Mouse (Mus musculus) thymus, adult 2 months (tissue): ENCODE results near the gene Scyl2. TPM values are rescaled to one million over a fixed set of nuclear protein-coding genes. Genes with fewer than 3 reads are reported as not detected.

Experiments used
- DNase-seq: peaks from one replicate; pipeline ENCODE4 v3.0.0; 2021
- H3K27ac ChIP-seq: fragments of 200-500 bp; 2 replicates; pipeline ENCODE4 v1.5.1; 2012; ENCODE audit warnings: low read length, control low read depth; ENCODE audit not compliant: control insufficient read depth, insufficient read depth
- H3K27me3 ChIP-seq: fragments of 200-500 bp; 2 replicates; pipeline ENCODE4 v1.6.1; 2012; ENCODE audit warnings: mild to moderate bottlenecking, low read length, moderate library complexity, mixed read lengths; ENCODE audit not compliant: control insufficient read depth, insufficient read depth
- H3K36me3 ChIP-seq: fragments of 200-500 bp; 2 replicates; pipeline ENCODE4 v1.6.1; 2012; ENCODE audit warnings: mild to moderate bottlenecking, low read length, moderate library complexity; ENCODE audit not compliant: control insufficient read depth, insufficient read depth
- H3K4me1 ChIP-seq: fragments of 200-500 bp; replicated peaks from 2 replicates; pipeline ENCODE4 v1.6.1; 2012; ENCODE audit warnings: low read length; ENCODE audit not compliant: control insufficient read depth, insufficient read depth
- H3K4me3 ChIP-seq: fragments of 200-500 bp; 2 replicates; pipeline ENCODE4 v1.5.1; 2012; ENCODE audit warnings: mild to moderate bottlenecking, low read length, control low read depth, moderate library complexity; ENCODE audit not compliant: control insufficient read depth, insufficient read depth
- CTCF ChIP-seq: fragments of 200-500 bp; IDR thresholded peaks from 2 replicates; pipeline ENCODE4 v1.5.1; 2012; ENCODE audit warnings: mild to moderate bottlenecking, control low read depth, low read length, moderate library complexity, borderline replicate concordance; ENCODE audit not compliant: control insufficient read depth, poor library complexity, insufficient read depth; ENCODE audit errors: extremely low read depth
- POLR2A ChIP-seq: fragments of 200-500 bp; IDR thresholded peaks from 2 replicates; pipeline ENCODE4 v1.6.1; 2012; ENCODE audit warnings: mild to moderate bottlenecking, low read length, control low read depth, moderate library complexity; ENCODE audit not compliant: control insufficient read depth, poor library complexity, insufficient read depth; ENCODE audit errors: extremely low read depth
- WGBS: fragments of 180-500 bp; shearing (Covaris S2); methylation state at CpG from one replicate; pipeline ENCODE4 v1.1.7; 2018; 5-methylcytosine and 5-hydroxymethylcytosine counted together
- polyA plus RNA-seq: library from polyadenylated mRNA; depleted of rRNA; stranded (reverse); fragments of >200 nt; gene quantifications from 2 replicates; pipeline ENCODE4 v1.2.3, GENCODE M21; 2012; rRNA removed

Scyl2 gene
- polyA plus RNA-seq, 1 experiment, result 23.1 TPM

DNA sequence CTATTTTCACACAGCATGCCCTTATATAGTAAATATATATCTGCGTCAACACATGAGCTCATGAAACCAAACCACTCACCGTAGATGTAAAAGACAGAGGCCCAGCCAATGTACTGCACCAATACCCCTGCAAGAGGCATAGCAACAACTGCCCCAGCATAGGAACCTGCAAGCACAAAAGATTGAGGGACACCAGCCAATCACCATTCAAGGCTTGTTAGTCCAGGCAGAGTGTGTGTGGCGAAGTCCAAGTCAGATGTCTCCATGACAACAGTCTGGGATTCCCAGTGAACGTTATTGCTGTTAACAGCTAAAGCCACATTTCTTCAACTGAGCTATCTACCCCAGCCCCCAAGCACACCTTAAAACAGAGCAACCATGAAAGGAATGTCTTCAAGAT lies 93.3 kb downstream of the Scyl2 start:
- Histone ChIP-seq H3K4me3 (no peak overlapping the region), H3K4me1 (no peaks in the 10 kb centered on the region), H3K27ac (no peak overlapping the region), H3K27me3 (no peaks in the 10 kb centered on the region), H3K36me3 (no peaks in the 10 kb centered on the region)
- DNase-seq, result no peak
- TF ChIP-seq CTCF (no peak), POLR2A (no peak)
- WGBS, result 86% methylated on average over 4 of the region's 4 CpGs

DNA sequence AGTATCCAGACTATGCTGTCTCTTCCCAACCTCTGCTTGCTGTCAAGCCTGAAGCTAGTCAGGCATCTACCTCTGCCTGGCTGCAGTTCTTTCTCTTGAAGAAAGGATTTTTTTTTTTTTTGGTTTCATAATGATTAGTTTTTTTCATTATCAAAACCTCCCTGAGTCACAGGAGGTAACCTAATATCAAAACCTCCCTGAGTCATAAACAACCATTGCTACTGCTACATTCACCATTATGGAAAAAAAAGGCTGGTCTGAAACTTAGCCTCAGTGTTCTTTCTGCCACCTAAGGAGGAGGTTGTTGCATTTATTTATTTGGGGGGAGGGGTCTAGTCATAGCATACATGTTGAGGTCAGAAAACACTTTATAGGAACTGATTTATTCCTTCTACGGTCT lies 96.2 kb downstream of the Scyl2 start:
- WGBS, result 98% methylated on average over 1 of the region's 1 CpGs
- Histone ChIP-seq H3K27ac (no peak overlapping the region), H3K27me3 (no peaks in the 10 kb centered on the region), H3K36me3 (no peaks in the 10 kb centered on the region), H3K4me1 (no peaks in the 10 kb centered on the region), H3K4me3 (no peak overlapping the region)
- no peak for DNase-seq
- TF ChIP-seq CTCF (no peak), POLR2A (no peak)

Other genes starting within 250 kb of the Scyl2 start
- gene Gas2l3, start 242.3 kb downstream of the Scyl2 start, polyA plus RNA-seq, result 2.6 and 4.8 TPM in 2 replicates
- 0.23 TPM in 2 replicates for gene Nr1h4, start 152.7 kb downstream of the Scyl2 start, polyA plus RNA-seq
- 0.10 and 0.12 TPM in 2 replicates for gene Slc17a8, start 65.0 kb downstream of the Scyl2 start, polyA plus RNA-seq
- 2.6 and 2.7 TPM in 2 replicates for gene Actr6, start 46.0 kb upstream of the Scyl2 start, polyA plus RNA-seq
- gene Uhrf1bp1l, start 58.7 kb upstream of the Scyl2 start, polyA plus RNA-seq, result 20.4 and 20.7 TPM in 2 replicates
- gene Anks1b, start 187.2 kb upstream of the Scyl2 start, polyA plus RNA-seq, result 0.08 and 0.24 TPM in 2 replicates